Mouse (Mus musculus): ENCODE data around the gene Tmem53.
"Not testable (repeated sequence)": the region's sequence is repeated elsewhere in the genome, so short reads cannot be mapped to it uniquely, and the experiment has no call there.

The Tmem53 gene

DNA sequence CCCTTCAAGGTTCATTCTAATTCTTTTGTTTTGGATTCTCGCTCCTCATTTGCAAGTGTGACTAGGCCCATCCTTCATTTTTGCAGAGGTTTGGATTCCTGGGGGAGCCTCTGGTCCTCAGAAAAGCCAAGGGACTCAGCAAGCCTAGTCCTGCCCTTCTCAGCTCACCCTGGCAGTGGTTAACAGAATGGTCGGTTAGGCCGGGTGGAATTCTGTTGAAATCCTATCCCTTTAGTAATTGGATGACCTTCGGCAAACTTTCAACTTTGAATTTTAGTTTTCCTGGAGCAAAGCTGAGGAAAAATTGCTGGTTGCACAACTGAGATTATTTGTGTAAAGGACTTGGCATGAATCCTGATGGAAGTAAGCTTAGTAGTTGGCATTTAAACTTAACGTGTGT, 600 bp downstream of the Tmem53 start:
- DNase-seq (ENCODE audit: low spot score): no peak

DNA sequence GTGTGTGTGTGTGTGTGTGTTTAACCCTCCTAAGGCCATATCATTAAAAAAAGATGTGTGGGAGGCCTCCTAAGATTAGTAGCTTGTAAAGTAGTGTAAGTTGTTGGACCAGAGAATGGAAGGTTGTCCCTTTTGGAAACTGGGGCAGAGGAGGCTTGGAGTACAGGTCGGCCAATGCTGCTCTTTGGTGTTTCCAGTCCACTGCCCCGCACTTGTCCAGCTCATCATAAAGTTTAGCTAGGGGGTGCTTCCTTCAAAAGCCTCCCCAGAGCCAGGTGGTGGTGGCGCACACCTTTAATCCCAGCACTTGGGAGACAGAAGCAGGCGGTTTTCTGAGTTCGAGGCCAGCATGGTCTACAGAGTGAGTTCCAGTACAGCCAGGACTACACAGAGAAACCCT, 1.0 kb downstream of the Tmem53 start:
- no peak for DNase-seq (ENCODE audit: low spot score)

DNA sequence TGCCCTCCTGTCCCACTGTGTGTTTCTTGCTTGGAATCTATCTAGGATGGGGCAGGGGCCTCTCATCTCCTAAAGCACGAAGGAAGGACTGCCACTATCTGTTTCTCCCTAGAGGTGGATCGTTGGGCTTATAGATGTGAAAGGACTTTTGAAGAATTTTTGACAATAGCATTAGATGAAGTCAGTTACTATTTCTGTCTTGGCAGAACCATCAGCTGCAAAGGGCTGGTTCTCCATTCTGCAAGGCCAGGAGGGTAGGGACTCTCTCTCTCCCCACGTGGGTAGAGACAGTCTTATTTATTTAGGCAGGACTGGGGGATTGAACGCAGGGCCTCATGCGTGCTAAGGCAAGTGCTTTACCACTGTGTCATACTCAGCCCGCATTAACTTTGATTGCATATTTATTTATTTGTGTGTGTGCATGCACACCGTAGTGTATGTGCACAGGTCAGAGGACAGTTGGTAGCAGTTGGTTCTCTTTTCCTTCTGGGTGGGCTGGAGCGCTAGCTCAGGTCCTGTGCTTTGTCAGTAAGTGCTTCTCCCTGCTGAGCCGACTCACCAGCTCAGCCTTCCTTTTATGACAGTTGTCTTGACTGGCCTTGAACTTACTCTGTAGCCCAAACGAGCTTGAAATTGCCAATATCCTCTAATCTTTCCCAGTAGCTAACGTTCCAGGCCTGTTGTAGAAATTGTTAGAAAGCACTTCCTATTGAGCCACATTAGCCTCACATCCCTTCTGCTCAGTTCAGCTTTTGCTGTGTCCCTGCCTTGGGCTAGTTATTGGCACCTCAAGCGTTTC, 1.7 kb downstream of the Tmem53 start:
- no peak for DNase-seq (ENCODE audit: low spot score)

DNA sequence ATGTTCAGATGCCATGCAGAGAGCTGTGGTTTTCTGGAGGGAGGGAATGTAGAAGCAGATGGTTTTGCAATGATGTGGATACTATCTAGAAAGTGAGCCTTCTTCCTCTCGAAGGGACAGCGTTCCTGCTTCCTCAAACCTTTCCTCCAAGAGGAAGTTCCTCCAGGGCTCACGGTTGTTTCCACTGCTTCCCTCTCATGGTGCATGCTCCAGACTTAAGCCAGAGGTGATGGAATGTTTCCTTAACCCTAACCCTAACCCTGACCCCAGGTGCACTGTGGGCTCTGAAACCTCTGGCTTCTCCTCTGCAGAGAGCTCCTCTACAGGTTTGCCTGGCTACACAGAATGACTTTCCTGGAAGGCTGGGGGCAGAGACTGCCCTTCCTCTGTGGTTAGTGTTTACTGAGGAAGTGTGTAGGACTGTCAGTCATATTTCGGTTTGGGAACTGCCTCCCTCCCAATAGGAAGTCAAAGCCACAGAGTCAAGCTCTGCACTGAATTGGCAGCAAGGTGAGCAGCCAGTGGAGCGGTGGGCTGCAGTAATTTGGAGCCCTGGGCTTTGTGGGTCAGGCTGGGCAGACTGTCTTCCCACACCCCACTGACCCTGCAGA, 2.4 kb downstream of the Tmem53 start:
- DNase-seq (ENCODE audit: low spot score): no peak

DNA sequence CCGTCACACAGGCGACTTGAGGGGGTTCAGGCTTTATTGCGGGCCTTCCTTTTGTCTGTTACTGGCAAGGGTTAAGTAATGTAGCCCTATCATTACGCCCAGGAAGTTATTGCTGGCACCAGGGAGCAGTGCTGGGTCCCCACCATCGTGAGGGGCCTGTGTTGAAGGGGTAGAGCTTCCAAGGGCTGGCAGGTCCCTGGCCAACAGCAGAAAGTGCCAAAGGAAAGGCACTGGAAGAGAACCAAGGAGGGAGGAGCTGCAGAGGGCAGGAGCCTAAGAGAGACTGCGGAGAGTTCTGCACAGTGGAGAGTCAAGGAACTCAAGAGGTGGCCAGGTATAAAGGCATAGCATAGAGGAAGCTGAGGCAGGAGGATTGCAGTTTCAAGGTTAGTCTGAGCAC, 2.9 kb downstream of the Tmem53 start:
- no peak for DNase-seq (ENCODE audit: low spot score)

DNA sequence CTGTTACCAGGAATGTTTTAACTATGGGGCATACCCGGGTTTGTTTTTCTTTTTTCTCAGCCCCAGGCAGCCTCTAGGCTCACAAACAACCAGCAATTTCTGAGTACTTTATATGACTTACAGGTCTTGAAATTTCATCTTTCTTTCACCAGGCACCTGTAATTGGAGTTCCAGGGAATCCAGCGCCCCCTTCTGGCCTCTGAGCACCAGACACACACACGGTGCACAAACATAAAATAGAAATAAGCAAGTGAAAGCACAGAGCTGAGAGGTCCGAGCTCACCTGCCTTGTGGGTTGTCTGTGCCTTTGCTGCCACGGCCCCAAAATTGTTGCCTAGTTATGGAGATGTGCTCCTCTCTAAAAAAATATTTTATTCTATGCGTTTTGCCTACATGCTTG, 8.2 kb downstream of the Tmem53 start:
- DNase-seq (ENCODE audit: low spot score): not testable (repeated sequence)

DNA sequence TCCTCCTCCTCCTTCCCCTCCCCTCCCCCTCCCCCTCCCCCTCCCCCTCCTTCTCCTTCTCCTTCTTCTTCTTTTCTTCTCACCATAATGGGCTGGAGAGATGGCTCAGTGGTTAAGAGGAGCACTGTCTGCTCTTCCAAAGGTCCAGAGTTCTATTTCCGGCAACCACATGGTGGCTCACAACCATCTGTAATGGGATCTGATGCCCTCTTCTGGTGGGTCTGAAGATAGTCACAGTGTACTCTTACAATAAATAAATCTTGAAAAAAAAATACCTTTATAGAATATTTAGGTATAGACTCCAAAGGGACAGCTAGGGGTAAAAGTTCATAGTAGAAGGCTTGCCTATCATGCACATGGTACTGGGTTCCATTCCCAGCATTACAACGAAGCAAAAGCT, 9.5 kb downstream of the Tmem53 start:
- DNase-seq (ENCODE audit: low spot score): no peak

DNA sequence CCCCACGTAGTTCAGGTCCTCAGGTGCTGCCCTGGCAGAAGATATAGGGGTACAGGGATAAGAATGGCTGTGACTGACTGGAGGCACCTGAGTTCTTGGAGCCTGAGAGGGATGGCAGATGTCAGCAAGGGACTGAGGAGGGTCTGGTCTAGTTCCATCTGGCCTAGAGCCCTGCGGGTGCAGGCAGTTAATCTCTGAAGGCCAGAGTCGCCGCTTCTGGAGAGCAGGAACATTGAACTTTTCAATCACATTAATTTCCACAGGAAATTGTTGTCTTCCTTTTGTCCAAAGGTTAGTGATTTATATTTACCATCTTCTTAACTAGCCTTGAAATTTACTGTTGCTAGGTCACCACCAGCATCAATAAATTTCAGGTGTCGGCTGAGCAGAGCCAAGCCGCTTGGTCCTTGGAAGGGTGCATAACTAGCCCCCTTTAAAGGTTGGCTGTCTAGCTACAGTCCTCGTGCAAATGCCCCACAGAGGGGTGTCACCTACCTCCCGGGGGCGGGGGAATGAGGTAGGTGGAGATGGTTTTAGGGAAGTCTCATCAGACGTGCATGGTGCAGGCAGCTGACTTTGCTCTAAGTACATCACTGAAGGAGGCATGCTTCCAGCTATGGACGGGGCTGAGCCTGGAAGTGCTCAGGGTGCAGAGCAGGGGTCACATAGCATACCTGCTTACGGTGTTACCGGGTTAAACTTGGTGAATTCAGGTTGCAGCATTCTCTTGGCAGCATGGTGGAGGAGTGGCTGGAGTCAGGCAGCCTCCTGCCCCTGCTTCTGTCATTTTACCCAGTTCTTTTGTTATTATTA, 10.6 kb downstream of the Tmem53 start:
- no peak for DNase-seq (ENCODE audit: low spot score)

DNA sequence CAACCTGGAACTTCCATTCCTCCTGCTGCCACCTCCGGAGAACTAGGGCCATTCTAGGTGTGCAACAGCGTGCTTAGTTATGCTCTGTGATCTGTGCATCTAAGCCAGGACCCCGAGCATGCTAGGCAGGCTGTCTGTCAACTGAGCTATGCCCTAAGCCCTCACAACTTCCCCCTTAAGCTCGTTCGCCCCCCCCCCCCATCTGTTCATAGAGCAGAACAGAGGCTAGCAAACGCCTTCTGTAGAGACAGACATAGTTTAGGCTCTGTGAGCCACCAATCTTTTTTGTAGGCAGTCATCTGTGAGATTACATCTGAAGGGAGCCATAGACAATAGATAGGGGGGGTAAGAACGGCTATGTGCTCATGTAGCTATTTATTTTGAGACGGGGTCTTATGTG, 11.2 kb downstream of the Tmem53 start:
- no peak for DNase-seq (ENCODE audit: low spot score)

DNA sequence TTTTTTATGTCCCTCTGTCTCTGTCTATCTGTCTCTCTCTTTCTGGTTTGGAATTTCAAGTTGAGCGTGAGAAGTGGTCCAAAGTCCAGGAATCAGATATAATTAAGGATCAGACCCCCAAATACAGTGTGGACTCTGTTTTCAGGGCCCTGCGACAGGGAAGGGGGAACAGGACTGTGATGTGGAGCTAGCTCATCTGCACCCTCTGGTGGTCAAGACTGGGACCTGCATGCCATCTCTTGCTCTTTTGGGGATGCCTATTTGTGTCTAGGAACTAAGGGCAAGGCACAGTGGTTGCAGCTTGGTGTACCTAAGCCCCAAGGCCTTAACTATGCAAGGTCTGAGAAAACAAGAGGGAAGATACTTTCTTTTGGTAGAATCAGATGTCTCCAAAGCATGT, 15.5 kb downstream of the Tmem53 start:
- peak; percentile 91 for DNase-seq (ENCODE audit: low spot score)

DNA sequence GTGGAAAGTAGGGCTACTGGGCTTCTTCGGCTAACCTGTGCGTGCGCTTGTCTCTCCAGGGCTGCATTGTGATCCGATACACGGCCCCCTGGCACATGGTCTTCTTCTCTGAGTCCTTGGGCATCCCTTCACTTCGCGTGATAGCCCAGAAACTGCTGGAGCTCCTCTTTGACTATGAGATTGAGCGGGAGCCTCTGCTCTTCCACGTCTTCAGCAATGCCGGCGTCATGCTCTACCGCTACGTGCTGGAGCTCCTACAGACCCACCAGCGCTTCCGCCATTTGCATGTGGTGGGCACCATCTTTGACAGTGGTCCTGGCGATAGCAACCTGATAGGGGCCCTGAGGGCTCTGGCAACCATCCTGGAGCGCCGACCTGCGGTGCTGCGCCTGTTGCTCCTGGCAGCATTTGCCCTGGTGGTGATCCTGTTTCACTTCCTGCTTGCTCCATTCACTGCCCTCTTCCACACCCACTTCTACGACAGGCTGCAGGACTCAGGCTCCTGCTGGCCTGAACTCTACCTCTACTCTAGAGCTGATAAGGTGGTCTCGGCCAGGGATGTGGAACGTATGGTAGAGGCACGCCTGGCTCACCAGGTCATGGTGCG, 16.2 kb downstream of the Tmem53 start:
- no peak for DNase-seq (ENCODE audit: low spot score)

DNA sequence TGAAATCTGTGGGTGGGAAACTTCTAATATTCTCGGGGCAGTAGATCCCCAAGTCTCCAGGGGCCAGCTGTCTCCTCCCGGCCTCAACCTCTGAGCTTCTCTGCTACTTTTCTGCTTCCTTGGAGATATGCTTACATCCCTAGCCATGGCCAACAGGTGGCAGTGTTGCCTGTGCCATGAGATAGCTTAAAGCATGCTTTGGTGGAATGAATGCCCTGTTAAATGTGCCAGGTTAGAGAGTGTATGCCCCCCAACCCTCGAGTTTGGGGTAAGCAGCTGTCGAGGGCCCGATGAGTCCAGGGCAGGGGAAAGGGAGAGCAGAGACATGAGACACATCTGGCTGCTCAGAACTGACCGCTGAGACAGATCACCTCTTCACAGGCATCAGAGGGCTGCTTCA, 18.5 kb downstream of the Tmem53 start:
- DNase-seq (ENCODE audit: low spot score): peak; percentile 95

DNA sequence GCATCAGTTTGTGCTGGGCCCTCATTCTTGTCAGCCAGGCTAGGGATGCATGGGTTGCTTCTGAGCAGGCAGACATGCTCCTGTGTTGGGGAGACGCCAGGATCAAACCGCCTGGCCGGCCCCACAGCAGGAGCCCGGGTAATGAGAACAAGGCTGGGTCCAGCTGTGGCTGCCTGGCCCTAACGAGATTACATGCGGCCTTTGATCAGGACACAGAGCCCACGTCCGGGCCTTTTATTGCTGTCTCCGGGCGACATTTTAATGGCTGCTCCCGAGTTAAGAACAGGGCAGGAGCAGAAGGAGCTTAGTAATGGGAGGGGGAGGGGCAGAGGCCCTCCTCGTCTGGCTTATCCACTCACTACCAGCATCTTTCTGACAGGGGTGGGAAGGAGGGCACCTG, 20.7 kb downstream of the Tmem53 start:
- peak; percentile 56 for DNase-seq (ENCODE audit: low spot score)

DNA sequence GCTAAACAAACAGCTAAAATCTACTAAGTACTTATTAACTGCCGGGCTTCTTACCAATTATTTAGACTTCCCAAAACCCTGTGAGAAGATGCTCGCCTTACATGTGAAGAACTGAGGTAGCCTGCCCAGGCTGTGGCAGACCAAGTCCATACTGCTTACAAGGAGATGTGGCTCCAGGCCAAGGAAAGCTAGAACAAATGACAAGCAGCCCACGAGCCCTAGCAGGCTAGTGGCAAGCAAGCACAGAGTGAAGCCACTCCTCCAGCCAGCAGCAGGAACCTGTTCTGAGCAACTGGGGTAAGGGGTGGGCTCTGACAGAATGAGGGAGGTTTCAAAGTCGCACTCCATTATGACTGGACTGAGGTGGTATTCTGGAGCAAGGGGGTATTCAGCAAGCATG, 23.0 kb downstream of the Tmem53 start:
- DNase-seq (ENCODE audit: low spot score): no peak

DNA sequence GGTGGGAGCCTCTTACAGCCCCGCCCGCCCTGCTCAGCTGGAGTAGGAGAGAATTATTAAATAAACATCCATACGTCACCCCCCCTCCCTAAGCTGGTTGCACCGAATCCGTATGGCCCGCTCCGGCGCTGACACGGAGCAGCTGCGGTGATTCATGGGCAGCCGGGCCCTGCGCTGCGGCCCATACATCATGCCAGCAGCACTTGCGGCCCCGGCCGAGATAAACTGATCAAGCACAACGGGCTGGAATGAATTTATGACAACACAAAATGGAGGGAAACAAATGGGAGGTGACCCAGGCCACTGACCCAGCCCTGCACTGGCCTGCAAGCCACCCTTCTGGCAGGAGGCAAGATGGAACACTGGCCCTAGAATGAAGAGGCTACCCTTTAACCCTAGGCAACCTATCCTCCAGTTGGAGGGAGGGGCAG, 24.5 kb downstream of the Tmem53 start:
- DNase-seq (ENCODE audit: low spot score): peak; percentile 42

DNA sequence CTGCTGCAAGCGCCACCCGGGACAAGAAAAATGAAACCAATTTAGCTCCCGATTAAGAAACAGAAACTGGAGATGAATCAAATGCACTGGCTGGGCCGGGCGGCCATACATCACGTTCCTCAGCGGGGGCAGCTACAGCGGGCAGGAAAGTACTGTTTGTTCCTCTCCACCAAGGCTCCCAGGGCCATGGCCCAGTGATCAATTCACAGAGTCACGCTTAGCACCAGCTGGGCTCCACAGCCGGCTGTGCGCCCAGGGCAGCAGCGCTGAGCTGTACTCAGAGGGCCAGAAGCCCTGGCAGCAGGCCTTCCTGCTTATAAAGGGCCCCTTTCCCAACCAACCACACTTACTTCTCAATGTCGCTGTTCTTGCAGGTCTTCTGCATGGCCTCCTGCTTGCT, 25.3 kb downstream of the Tmem53 start:
- no peak for DNase-seq (ENCODE audit: low spot score)

DNA sequence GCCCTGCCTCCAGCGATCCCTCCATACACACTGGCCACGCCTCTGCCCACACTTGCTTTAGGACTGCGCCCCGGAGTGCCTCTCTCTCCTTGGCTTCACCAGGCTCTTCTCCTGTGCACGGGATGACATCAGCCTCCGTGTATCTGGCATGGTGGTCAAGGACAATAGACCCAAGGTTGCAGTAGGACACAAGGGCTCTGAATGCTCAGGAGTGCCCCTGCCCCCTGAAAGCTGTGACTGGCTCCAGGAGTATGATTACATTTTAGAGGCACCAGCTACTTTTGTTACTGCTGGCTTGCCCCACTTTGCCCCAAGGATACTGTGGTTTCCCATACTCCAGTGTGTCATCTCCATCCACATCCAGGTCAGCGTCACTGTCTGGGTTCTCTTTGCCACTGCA, 25.9 kb downstream of the Tmem53 start:
- DNase-seq (ENCODE audit: low spot score): no peak

DNA sequence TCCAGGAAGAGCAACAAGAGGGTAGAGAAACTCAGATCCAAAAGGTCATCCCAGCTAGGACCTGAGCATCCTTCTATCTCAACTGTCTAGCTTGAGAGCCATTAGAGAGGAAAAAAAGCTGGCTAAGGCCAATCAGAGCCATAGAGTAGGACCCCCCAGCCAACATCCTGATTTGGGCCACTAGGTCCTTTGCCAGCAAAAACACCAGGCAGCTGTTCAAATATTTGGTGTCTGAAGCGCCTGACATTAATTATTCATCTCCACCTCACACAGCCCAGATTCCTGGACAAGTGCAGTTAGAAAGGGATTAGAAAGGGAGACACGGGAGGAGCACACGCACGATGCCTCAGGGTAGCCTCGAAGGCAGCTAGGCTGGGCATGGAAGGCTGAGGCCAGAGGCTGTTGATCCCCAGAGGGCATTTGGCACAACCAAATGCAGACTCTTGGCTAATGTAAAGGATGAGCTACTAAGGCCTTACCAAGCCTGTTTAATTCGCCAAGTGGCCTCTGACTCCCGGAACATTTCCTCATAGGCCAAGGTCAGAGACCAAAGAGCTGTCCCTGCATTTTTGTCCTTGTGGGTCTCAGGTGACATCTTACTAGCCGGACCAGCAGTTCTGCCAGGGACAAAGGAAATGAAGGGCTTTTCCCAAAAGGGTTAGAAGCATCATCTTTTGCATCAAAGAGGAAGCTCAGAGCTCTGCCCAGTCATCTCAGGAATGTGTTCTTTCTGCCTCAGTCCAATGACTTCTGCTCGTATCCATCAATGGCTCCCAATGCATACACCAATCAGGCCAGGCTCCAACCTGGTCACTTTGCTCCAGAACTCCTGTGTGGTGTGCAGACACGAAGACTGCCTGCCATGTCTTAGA, 26.9 kb downstream of the Tmem53 start:
- DNase-seq (ENCODE audit: low spot score): no peak

DNA sequence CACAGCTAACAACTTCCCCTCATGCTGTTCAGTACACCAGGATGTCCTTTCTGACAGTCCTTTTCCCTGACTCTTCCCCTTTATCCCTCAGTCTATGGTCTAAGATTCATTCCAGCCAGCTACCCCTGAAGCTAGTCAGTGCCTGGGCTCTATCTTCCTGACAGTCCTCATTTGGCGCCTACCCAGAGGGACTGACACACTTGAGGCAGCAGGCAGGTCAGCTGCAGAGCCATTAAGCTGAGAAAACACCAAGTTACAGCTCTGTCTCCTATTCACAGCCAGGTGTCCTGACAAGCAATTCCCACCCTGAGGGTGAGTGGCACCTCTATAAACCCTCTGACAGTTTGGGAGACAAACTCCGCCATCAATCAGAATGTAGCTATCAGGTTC, 27.5 kb downstream of the Tmem53 start:
- no peak for DNase-seq (ENCODE audit: low spot score)

DNA sequence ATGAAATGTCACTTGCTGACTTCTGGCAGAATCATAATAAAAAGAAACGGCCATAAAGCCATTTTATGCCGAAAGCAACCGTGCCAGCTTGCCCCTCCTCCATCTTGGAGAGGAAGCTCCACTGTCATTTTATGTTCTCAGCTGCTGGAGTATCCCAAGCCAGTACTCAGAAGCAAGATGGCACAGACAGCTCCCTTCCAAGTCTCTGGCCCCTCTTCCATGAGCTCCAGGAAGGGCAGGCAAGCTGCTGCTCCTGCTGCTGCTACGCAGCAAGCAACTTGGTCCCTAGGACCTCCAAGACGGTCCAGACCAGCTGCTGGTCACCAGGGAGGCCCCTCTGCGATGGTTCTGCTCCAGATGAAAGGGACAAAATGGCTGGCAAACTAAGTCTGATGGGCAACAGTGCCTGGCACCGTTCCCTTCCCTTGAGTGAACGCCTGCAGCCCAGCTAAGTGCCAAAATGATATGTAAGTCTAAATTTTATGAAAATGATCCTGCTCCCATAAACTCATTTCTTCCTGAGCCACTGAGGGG, 28.7 kb downstream of the Tmem53 start:
- DNase-seq (ENCODE audit: low spot score): no peak

DNA sequence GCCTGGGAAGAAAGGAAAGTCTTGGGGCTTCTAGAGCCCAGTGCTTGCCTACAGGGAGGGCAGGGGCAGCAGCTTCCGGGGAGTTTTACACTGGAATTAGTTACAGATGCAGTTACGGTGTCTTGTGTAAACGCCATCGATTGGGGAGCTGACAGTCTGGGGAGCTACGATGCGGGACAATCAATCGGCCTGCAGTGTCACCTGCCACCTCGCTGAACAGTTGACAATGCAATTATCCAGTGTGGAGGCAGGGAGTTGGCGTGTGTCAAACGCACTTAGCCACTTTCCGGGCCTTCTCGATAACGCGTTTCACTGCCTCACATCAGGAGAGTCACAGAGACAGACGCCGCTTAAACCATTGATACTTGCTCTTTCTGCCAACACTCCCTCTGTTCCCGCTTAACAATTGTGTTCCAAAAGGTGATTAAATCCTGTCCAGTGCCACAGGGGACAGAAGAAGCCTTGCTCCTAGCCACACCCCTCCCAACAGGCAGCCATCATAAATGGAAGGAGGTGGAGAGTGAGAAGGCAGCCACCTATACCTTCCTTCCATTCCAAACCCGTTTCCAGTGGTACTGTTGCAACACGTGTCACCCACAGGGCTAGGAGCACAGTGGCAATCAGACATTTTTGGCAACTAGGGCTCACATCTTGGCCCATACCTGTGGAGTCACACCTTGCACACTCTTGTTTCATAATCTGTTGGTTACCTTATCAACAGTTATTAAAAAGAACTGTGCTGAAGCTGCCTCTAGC, 29.5 kb downstream of the Tmem53 start:
- DNase-seq (ENCODE audit: low spot score): no peak
